Mouse (Mus musculus) limb, embryonic 11.5 days (tissue): ENCODE data around the gene Gm8094. TPM values are rescaled to one million over a fixed set of nuclear protein-coding genes. Genes with fewer than 3 reads are reported as not detected.

Experiments
- polyA plus RNA-seq: library from polyadenylated mRNA; unstranded; fragments of >200 nt; fragmentation: Nextera tagmentation; extraction: Ambion mirVana; gene quantifications from 2 replicates; pipeline ENCODE4 v1.2.1, GENCODE M21; 2014

The Gm8094 gene
- polyA plus RNA-seq, 1 experiment from 2014 or later, result not detected

Other genes starting within 250 kb of the Gm8094 start
- not detected in 2 replicates for gene Gm21977, start 223.2 kb downstream of the Gm8094 start, polyA plus RNA-seq
- gene Gm8082, start 83.0 kb downstream of the Gm8094 start, polyA plus RNA-seq, result not detected in 2 replicates
- not detected in 2 replicates for gene Gm10376, start 61.0 kb downstream of the Gm8094 start, polyA plus RNA-seq
- not detected in 2 replicates for gene Gm8104, start 24.0 kb upstream of the Gm8094 start, polyA plus RNA-seq
- not detected in 2 replicates for gene Gm7233, start 103.2 kb upstream of the Gm8094 start, polyA plus RNA-seq
- not detected in 2 replicates for gene Gm8122, start 158.7 kb upstream of the Gm8094 start, polyA plus RNA-seq
- not detected in 2 replicates for gene Gm8126, start 182.0 kb upstream of the Gm8094 start, polyA plus RNA-seq
- not detected in 2 replicates for gene Gm9732, start 198.4 kb upstream of the Gm8094 start, polyA plus RNA-seq
- not detected in 2 replicates for gene Gm8127, start 217.2 kb upstream of the Gm8094 start, polyA plus RNA-seq